Mouse (Mus musculus): ENCODE results near the gene Hba-a1.
"Not testable (repeated sequence)": the region's sequence is repeated elsewhere in the genome, so short reads cannot be mapped to it uniquely, and the experiment has no call there.

- not testable (repeated sequence) for TF ChIP-seq POLR2A (IDR thresholded peaks at IDR 0.05; ENCODE audit: insufficient read depth, low read depth, low read length)
- peak; percentile 59 for TF ChIP-seq CTCF (IDR thresholded peaks at IDR 0.05; ENCODE audit: insufficient read depth, low read depth, low read length)
These were observed 3.6 kb downstream of the Hba-a1 start, which contains the start of gene Hbq1b for GRCm38 (mm10) chr11:32286695-32287492.

All from olfactory bulb, adult 2 months (tissue).